Mouse (Mus musculus) NIH3T3 (cell line): ENCODE data around the gene Gm20390.
A peak's percentile ranks its signal among the peaks of the same experiment; 100 is the strongest.
"Not testable (repeated sequence)": the region's sequence is repeated elsewhere in the genome, so short reads cannot be mapped to it uniquely, and the experiment has no call there.

Experiments used
- DNase-seq: peaks from one replicate; pipeline ENCODE4 v3.0.0-alpha.2; 2012; ENCODE audit warnings: low read depth

Gene Gm20390

DNA sequence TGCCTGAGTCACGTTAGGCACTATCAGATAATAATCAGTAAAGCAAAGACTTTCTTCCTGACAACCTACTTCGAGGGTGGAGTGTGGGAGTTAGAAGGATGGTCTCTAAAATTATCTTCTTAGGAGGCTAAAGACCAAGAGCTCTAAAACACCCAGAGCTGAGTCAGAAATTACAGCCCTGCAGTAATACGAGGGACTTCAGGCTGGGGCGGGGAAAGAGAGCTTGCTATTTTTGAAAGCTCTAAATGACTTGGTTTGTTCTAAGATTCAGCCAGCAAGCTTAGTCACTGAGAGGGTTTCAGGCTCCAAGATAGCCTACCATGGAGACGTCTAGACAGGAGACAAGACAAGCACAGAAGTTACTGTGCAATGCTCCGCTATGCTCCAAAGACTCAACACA lies 2.7 kb downstream of the Gm20390 start:
- no peak for DNase-seq

DNA sequence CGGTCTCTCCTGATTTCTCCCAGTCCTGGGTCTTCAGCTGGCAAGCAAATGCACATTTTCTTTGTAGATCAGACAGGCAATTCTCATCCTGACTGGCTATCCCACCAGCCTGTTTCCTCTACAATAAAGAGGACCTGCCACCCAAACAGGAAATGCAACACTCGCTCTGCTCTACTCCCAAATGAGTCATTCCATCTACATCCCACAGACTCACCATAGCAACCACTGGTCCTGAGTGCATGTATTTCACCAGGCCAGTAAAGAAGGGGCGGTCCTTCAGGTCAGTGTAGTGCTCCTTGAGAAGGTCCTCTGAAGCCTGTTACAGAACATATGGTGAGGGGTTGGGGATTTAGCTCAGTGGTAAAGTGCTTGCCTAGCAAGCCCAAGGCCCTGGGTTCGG lies 5.1 kb downstream of the Gm20390 start:
- DNase-seq, result peak; percentile 54

- no peak for DNase-seq
Observed at GRCm38 (mm10) chr11:93961482-93961881, 6.6 kb downstream of the Gm20390 start.

DNA sequence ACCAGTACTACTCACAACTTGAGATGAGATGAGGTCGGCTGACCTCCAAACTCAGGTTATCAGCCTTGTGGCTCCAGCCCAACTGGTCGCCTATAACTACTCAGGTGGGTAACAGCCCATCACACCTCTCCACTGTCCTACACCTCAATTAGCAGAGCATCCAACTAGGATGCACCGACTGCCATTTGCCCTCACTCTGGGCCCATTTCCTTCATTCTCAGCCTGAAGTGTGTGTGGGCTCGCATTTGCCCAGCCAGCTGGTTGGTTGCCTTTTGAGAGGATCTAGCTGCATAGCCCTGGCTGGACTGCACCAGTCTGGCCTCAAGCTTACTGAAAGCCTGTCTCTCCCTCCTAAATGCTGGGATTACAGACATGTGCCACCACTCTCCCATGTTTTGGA lies 10.3 kb downstream of the Gm20390 start:
- no peak for DNase-seq

DNA sequence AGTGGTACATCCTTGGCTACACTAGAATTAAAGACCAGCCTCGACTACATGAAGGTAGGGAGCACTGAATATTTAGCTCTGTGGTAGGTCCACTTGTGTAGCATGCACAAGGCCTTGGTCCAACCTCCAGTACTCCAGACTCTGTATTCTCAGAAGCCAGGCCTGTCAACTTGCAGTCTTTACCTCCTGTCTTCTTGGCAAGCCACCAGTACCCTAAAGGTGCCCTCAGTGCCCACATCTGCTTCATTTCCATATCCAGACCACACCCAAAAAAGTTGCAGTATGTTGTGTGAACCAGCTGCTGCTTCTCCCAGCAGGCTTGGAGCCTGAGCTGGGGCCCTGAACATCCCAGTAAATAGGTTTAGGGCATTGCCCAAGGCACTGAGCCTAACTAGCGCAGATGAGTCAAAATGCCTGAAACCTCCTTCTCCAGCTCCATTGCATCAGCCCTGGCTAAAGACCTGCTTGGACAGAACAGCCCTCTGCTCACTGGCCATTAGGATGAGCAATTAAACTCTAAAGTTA lies 11.0 kb downstream of the Gm20390 start:
- peak; percentile 61 for DNase-seq

- no peak for DNase-seq
Observed at GRCm38 (mm10) chr11:93956159-93956558, 11.9 kb downstream of the Gm20390 start, which contains the start of gene Nme2. Gene Nme2 (minus strand): TSS chr11:93956259.

DNA sequence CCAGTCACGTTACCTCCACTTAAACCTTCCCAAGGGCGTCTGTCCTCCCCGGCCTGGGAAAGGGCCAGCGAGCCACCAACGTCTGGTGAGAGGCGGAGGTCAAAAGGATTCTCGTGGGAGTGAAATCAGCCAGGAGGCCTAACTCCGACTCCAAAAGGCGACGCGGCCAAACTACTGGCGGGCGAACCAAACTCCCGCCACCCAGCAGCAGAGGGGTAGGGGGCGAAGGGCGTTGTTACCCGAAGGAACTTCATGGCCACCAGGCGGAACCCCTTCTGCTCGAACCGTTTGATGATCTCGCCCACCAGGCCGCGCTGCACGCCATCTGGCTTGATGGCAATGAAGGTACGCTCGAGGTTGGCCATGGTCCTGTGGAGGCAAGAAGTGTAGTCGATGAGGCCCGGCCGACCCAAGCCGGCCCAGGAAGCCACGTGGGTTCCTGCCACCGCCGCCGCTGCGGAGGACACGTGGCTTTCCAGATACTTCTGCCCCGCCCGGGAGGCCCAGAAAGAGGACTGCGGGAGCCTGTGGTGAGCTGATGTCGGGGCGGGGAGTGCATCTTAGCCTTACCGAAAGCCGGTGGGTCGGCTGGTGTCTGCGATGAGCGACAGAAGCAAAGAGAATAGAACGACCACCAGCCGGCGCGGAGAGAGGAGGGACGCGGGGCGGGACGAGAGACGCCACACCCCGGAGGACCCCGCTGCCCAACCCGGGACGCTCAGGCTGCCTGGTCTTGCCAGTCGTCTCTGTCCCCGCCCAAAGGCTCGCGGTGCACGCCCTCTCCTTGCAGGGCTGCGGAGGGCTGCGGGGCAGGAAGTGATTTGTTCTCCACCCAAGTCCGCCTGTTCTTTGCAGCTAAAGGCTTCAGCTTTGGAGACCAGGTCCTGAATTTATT lies 12.6 kb downstream of the Gm20390 start:
- DNase-seq, result peak; percentile 95

DNA sequence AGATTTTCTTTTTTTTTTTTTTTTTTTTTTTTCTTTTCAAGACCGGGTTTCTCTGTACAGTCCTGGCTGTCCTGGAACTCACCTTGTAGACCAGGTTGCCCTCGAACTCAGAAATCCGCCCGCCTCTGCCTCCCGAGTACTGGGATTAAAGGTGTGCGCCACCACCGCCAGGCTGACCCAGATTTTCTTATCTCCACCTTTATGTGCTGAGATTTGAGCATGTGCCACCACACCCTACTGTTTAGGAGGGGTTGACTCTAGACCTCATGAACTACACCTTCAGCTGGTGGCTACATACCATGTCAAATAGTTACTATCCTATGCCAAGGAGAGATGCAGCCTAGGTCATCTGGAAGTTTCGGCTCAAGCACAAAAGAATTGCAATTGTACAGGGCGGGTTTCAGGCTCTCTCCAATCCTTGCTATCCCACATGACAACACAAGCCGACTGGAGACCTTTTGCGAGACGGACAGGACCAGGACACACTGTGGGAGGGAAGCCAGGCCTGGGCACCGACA lies 13.3 kb downstream of the Gm20390 start:
- peak; percentile 45 for DNase-seq

- DNase-seq, result no peak
Observed at GRCm38 (mm10) chr11:93952376-93952775, 15.7 kb downstream of the Gm20390 start.

GRCm38 (mm10) chr11:93950045-93950444 lies 18.0 kb downstream of the Gm20390 start:
- peak; percentile 23 for DNase-seq

- no peak for DNase-seq
Observed at GRCm38 (mm10) chr11:93948887-93949567, 19.1 kb downstream of the Gm20390 start.

DNA sequence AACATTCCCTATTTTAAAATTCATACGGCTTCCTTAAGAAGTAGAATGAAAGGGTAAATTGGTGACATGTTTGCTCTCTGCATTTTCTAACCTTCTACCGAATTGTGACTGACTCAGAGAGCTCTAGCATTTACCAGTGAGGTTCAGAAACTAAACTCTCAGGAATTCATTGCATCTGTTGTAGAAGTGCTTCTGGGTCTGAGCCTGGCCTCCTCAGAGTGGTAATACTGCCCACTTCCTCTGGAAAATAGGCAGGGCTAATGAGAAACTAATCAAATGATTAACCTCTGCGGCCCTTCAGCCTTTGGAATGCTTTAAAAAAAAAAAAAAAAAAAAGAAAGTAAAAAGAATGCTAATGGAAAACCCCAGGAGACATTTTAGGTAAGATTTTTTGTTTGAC lies 23.1 kb downstream of the Gm20390 start:
- DNase-seq, result peak; percentile 27

- DNase-seq, result peak; percentile 54
Observed at GRCm38 (mm10) chr11:93940906-93941305, 27.2 kb downstream of the Gm20390 start.

- peak; percentile 40 for DNase-seq
Observed at GRCm38 (mm10) chr11:93929106-93929505, 39.0 kb downstream of the Gm20390 start.

- DNase-seq, result not testable (repeated sequence)
Observed at GRCm38 (mm10) chr11:93915019-93915418, 53.1 kb downstream of the Gm20390 start.

GRCm38 (mm10) chr11:93911603-93912002 lies 56.5 kb downstream of the Gm20390 start:
- no peak for DNase-seq

- DNase-seq, result peak; percentile 78
Observed at GRCm38 (mm10) chr11:93908829-93909228, 59.3 kb downstream of the Gm20390 start.

GRCm38 (mm10) chr11:93907839-93908238 lies 60.3 kb downstream of the Gm20390 start:
- peak; percentile 38 for DNase-seq

DNA sequence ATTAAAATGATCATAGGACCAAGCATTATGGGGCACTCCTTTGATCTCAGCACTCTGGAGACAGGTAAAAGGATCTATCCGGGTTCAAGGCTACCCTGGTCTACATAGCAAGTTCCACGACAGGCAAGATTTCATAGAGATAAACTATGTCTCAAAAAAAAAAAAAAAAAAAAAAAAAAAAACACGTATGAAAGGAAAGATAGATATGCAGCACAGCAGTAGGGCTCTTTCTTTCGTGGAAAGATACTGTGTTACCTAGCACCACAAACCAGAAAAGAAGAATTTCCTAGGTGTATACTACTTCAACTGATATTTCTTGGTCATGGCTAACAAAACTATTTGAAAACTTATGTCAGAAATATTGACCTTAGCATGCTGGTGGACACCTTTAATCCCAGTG lies 61.3 kb downstream of the Gm20390 start:
- no peak for DNase-seq
